Mouse (Mus musculus): Measurements from ENCODE around the gene Ssr3. TPM values are rescaled to one million over a fixed set of nuclear protein-coding genes. Genes with fewer than 3 reads are reported as not detected.

The Ssr3 gene
- 20.6 and 21.5 TPM in 2 replicates for polyA plus RNA-seq (2012)

DNA sequence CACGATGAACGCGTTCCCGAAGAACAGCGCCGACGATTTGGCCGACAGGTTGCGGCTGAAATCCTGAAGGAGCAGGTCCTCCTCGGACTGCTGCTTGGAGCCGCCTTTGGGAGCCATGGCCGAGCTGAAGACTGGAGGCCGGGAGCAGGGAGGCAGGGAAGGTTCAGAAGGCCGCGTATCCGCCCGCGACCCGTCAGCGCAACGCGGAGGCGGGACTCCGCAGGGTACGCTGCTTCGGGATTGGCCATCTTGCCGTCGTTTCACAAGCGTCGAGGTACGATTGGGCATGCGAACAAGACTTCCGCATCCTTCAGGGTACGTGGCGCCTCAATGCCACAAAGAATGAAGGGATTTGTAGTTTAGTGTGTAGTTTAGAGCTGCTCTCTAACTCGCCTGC lies at the start of gene Ssr3:
Ssr3 (minus strand) TSS at position 203 of the 397 bp plus-strand sequence.

Other genes with a start within 250 kb of the Ssr3 start
- gene Tiparp, start 135.8 kb upstream of the Ssr3 start, polyA plus RNA-seq (2012): 3.9 and 4.5 TPM in 2 replicates